Mouse (Mus musculus): ENCODE data around the gene Tmem164. TPM values are rescaled to one million over a fixed set of nuclear protein-coding genes. Genes with fewer than 3 reads are reported as not detected.

Gene Tmem164
- polyA plus RNA-seq, 1 experiment from 2014 or later, result 55.3 TPM

DNA sequence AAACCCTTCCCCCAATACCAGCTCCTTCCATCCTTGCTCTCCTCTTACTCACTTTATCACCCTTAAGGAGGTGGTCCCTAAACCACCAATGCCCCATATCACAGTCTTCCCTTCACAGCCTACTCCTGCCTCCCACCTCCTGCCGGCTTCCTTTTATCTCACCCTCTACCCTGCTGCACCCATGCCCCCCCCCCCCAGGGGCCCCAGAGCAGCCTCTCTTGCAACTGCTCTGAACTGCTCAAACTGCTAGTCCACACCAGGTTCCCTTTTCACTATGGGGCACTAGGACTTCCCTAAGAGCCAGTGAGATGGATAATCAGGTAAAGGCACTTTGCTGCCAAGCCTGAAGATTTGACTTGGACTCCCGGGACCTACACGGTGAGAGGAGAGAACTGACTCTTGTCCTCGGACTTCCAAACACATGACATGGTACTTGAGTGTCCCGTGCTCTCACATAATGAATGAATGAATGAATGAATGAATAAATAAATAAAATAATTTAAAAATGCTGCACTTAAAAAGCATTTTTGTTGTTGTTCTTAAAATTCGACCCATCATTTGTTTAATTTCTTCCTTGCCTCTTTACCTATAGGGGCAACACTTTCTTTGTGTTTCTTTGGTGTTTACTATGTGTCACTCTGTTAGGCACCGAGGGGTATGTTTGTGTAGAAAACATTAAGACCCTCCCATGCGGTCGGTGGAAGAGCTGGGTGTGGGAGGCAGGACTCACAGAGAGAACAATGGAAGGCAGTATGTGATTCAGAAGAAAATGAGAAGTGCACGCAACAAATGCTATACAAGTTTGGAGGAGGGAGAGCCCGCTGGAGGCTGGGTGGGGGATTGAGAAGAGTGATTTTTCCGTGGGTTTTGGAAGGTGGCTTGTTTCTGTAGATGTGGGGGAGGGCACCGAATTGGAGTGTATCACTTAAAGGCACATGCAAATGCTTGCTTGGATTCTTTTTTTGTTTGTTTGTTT lies 2.4 kb upstream of the Tmem164 start:
- Histone ChIP-seq H3K9me3 (no peaks in the 10 kb centered on the region), H3K27ac (0 out of 2 replicates have a peak overlapping the region, but pooled peaks have one; percentile 8), H3K27me3 (ENCODE audit: insufficient read depth, poor library complexity, severe bottlenecking) (peaks cover 31% of the 10 kb centered on the region), H3K4me3 (no peak overlapping the region), H3K36me3 (no peaks in the 10 kb centered on the region), H3K4me1 (0 out of 2 replicates have a peak, but pooled peaks cover 7% of the 10 kb centered on the region)
- peak; percentile 75 for DNase-seq (ENCODE audit: low spot score)
- WGBS, result 49% methylated on average over 13 of the region's 13 CpGs

- Histone ChIP-seq H3K36me3 (no peaks in the 10 kb centered on the region), H3K27me3 (ENCODE audit: insufficient read depth, poor library complexity, severe bottlenecking) (peaks cover 31% of the 10 kb centered on the region), H3K4me1 (peaks cover 7% of the 10 kb centered on the region; the same call in 1 of the 2 replicates), H3K27ac (peak overlapping the region; percentile 92), H3K4me3 (peak overlapping the region; percentile 65), H3K9me3 (no peaks in the 10 kb centered on the region)
- 38% methylated on average over 11 of the region's 11 CpGs for WGBS
- DNase-seq (ENCODE audit: low spot score), result no peak
These were observed 1.5 kb upstream of the Tmem164 start for GRCm38 (mm10) chrX:142679502-142680250.

DNA sequence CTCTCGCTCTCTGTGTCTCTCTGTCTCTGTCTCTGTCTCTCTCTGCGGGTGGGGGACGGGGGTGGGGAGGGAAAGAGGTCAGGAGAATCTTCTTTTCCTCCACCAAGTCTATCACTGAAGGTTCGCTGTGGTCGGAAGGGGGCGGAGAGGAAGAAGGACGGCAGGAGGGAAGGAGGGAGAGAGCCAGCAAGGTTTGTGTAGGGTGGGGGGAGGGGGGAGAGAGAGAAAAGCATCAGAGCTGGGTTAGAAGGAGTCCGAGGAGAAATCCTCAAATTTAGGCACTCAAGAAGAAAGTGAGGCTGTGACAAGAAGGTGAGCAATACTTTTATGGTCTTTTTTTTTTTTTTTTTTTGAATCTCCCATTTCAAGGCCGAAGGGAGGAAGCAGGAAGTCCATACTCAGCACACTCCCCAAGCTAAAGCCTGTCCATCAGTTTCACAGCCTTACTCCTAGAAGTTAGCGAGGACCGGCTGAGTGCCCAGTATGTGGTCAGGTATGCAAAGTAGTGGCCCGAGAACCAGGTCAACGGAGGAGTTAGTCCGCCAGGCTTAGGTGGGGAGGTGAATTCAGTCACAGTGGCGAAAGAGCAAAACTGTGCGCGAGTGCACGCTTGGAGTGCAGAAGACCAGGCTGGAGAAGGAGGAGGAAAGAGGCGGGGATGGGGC lies 683 bp upstream of the Tmem164 start:
- H3K9me3 ChIP-seq, result no peaks in the 10 kb centered on the region
- WGBS, result 9% methylated on average over 19 of the region's 19 CpGs
- DNase-seq (ENCODE audit: low spot score), result no peak
- H3K27me3 ChIP-seq (ENCODE audit: insufficient read depth, poor library complexity, severe bottlenecking), result peaks cover 31% of the 10 kb centered on the region
- peaks cover 7% of the 10 kb centered on the region; the same call in 1 of the 2 replicates for H3K4me1 ChIP-seq
- H3K36me3 ChIP-seq, result no peaks in the 10 kb centered on the region
- peak overlapping the region; percentile 65 for H3K4me3 ChIP-seq
- peak overlapping the region; percentile 92 for H3K27ac ChIP-seq

DNA sequence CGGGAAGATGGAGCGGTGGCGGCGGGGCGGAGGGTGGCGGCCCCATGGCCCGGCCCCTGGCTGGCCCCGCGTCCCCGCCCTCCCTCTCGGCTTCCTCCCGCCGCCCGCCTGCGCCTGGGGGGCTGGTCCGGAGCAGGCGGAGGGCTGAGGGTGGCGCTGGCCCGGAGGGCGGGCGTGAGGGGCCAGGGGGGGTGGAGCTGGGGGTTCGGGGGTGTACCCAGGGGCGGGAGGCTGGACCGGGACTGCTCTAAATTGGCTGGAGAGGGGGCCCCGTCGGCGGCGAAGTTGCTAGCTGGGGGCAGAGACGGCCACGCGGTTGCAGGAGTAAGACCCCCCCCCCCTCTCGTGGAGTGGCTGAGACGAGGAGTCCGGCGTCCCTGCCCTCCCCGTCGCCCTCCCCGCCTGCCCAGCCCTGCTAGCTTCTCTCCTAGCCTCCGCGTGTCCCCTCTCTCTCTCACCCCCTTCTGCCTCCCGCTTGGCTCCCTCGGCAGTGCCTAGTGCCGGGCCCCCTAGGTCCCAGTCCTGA lies 473 bp downstream of the Tmem164 start:
- Histone ChIP-seq H3K4me1 (peaks cover 7% of the 10 kb centered on the region; the same call in 1 of the 2 replicates), H3K27ac (peak overlapping the region; percentile 92), H3K27me3 (ENCODE audit: insufficient read depth, poor library complexity, severe bottlenecking) (peaks cover 31% of the 10 kb centered on the region), H3K9me3 (no peaks in the 10 kb centered on the region), H3K36me3 (no peaks in the 10 kb centered on the region), H3K4me3 (peak overlapping the region; percentile 65)
- WGBS, result 12% methylated on average over 30 of the region's 43 CpGs
- peak; percentile 86 for DNase-seq (ENCODE audit: low spot score)

GRCm38 (mm10) chrX:142682176-142682820 lies 1.1 kb downstream of the Tmem164 start:
- no peak for DNase-seq (ENCODE audit: low spot score)

DNA sequence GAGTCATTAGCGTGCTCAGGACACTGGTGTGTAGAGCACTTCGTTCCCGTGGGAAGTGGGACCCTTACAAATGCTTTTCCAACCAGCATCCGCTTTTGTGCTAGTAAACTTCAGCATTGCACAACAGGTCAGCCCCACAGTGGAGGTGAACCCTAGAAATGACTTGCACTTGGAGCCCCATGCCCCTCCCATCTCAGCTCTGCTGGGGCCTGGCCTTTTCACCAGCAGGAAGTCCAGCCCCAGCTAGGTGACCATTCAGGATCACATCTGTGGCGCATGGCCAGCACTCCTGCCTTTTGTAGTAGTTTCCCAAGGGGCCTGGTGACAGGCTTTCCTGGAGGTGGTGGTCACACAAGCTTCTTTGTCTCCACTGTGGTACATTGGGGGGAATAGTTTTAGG lies 1.8 kb downstream of the Tmem164 start:
- no peak for DNase-seq (ENCODE audit: low spot score)
- peak overlapping the region; percentile 65 for H3K4me3 ChIP-seq
- peaks cover 31% of the 10 kb centered on the region for H3K27me3 ChIP-seq (ENCODE audit: insufficient read depth, poor library complexity, severe bottlenecking)
- H3K9me3 ChIP-seq, result no peaks in the 10 kb centered on the region
- peak overlapping the region; percentile 92; the same call in 1 of the 2 replicates for H3K27ac ChIP-seq
- 37% methylated on average over 5 of the region's 5 CpGs for WGBS
- no peaks in the 10 kb centered on the region for H3K36me3 ChIP-seq
- H3K4me1 ChIP-seq, result peaks cover 17% of the 10 kb centered on the region; the same call in 1 of the 2 replicates

More at GRCm38 (mm10) chrX:142682176-142682820, 1.1 kb downstream of the Tmem164 start:
- H3K27me3 ChIP-seq (ENCODE audit: insufficient read depth, poor library complexity, severe bottlenecking), result peaks cover 31% of the 10 kb centered on the region
- H3K9me3 ChIP-seq, result no peaks in the 10 kb centered on the region
- WGBS, result 18% methylated on average over 28 of the region's 28 CpGs
- peak overlapping the region; percentile 92 for H3K27ac ChIP-seq
- H3K36me3 ChIP-seq, result no peaks in the 10 kb centered on the region
- peaks cover 13% of the 10 kb centered on the region; the same call in 1 of the 2 replicates for H3K4me1 ChIP-seq
- H3K4me3 ChIP-seq, result peak overlapping the region; percentile 65

DNA sequence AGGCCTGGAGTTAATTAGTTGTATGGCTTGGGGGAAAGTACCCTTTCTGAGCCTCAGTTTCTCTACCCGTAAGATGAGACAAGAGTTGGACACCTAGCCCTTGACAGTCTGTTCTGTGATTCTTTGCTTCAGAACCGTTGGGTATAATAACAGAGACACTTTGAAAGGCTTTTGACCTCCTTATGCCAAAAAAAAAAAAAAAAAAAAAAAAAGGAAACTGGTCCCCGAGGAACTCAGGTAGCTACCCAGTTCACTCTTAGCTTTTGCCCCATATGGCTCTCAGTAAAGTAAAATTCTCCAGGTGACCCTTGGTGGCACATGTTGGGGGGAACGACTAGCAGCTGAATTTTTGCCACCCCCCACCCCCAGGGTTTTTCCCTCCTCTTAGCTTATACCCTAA lies 3.5 kb downstream of the Tmem164 start:
- no peak for DNase-seq (ENCODE audit: low spot score)
- peaks cover 31% of the 10 kb centered on the region for H3K27me3 ChIP-seq (ENCODE audit: insufficient read depth, poor library complexity, severe bottlenecking)
- H3K4me3 ChIP-seq, result peak overlapping the region; percentile 65
- WGBS, result 49% methylated on average over 4 of the region's 4 CpGs
- H3K9me3 ChIP-seq, result no peaks in the 10 kb centered on the region
- H3K36me3 ChIP-seq, result no peaks in the 10 kb centered on the region; the same call in 1 of the 2 replicates
- H3K4me1 ChIP-seq, result peaks cover 13% of the 10 kb centered on the region; the same call in 1 of the 2 replicates
- H3K27ac ChIP-seq, result no peak overlapping the region

DNA sequence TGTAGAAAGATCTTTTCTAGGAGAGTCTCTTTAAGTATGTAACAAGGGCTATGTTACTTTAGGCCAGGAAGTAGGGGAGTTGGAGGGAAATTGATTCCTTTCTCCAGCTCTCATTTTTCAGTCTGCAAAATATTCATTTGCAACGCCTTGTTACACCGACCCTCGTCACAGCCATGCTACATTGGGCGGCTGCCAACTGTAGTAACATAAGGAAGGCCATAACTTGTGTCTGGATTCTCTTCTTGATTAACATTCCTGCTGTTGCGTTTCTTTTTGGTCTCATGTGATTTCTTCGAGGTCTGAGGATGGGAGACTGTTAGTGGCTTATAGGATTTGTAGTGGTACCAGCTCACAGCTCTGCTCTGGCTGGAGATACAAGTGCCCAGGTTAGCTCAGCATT lies 4.5 kb downstream of the Tmem164 start:
- peak overlapping the region; percentile 31; the same call in 1 of the 2 replicates for H3K4me3 ChIP-seq

DNA sequence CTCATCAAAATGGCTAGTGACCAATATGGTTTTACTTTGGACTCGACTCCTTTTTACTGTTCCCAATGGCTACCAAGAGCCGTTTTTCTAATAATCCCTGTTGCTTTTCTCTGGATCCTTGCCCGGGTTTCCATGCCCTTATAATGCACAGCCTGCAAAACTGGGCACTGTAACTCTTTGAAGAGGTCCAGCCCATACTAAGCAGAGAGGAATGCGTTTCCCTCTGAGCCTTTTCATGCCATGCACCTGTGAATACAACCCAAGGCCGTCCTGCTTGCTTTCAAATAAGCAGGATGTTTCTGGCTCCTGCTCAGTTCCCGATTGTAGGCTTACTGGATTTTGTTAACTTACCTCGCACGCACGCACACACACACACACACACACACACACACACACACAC lies 7.3 kb downstream of the Tmem164 start:
- no peak for DNase-seq (ENCODE audit: low spot score)
- Histone ChIP-seq H3K4me3 (no peak overlapping the region), H3K36me3 (peaks cover 6% of the 10 kb centered on the region; the same call in 1 of the 2 replicates), H3K4me1 (peaks cover 10% of the 10 kb centered on the region; the same call in 1 of the 2 replicates), H3K27ac (no peak overlapping the region), H3K27me3 (ENCODE audit: insufficient read depth, poor library complexity, severe bottlenecking) (no peaks in the 10 kb centered on the region; the same call in 1 of the 2 replicates), H3K9me3 (no peaks in the 10 kb centered on the region)
- WGBS, result 88% methylated on average over 9 of the region's 9 CpGs

More for the DNA sequence above, 4.5 kb downstream of the Tmem164 start:
- Histone ChIP-seq H3K27ac (no peak overlapping the region), H3K4me1 (peaks cover 13% of the 10 kb centered on the region; the same call in 1 of the 2 replicates), H3K36me3 (peaks cover 6% of the 10 kb centered on the region; the same call in 1 of the 2 replicates), H3K27me3 (ENCODE audit: insufficient read depth, poor library complexity, severe bottlenecking) (peaks cover 27% of the 10 kb centered on the region), H3K9me3 (no peaks in the 10 kb centered on the region)
- WGBS, result 66% methylated on average over 6 of the region's 6 CpGs
- DNase-seq (ENCODE audit: low spot score), result no peak

DNA sequence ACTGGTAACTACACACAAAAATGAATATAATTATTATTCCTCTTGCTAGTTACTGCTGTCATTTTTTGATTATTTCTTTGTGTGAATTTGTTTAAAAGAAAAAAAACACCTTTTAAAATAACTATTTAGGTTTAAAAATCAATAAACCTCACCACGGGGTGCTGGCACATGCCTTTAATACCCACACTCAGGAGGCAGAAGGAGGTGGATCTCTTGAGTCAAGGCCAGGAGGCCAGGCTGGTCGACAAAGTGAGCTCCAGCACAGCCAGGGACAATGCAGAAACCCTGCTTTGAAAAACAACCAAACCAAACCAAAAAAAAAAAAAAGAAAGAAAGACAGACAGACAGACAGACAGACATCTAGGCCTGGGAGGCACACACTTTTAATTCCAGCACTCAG lies 12.1 kb downstream of the Tmem164 start:
- no peak overlapping the region for H3K4me3 ChIP-seq
- WGBS, result 59% methylated on average over 2 of the region's 2 CpGs
- H3K4me1 ChIP-seq, result peaks cover 7% of the 10 kb centered on the region; the same call in 1 of the 2 replicates
- H3K27me3 ChIP-seq (ENCODE audit: insufficient read depth, poor library complexity, severe bottlenecking), result no peaks in the 10 kb centered on the region; the same call in 1 of the 2 replicates
- no peak for DNase-seq (ENCODE audit: low spot score)
- no peaks in the 10 kb centered on the region for H3K9me3 ChIP-seq
- no peak overlapping the region for H3K27ac ChIP-seq
- H3K36me3 ChIP-seq, result peaks cover 13% of the 10 kb centered on the region; the same call in 1 of the 2 replicates

- WGBS, result 85% methylated on average over 7 of the region's 7 CpGs
- H3K27me3 ChIP-seq (ENCODE audit: insufficient read depth, poor library complexity, severe bottlenecking), result no peaks in the 10 kb centered on the region; the same call in 1 of the 2 replicates
- H3K27ac ChIP-seq, result no peak overlapping the region
- no peak for DNase-seq (ENCODE audit: low spot score)
- peaks cover 19% of the 10 kb centered on the region; the same call in 1 of the 2 replicates for H3K36me3 ChIP-seq
- peaks cover 7% of the 10 kb centered on the region; the same call in 1 of the 2 replicates for H3K4me1 ChIP-seq
- no peaks in the 10 kb centered on the region for H3K9me3 ChIP-seq
- no peak overlapping the region for H3K4me3 ChIP-seq
These were observed 13.1 kb downstream of the Tmem164 start for GRCm38 (mm10) chrX:142694338-142694737.

Data from heart, embryonic 10.5 days (tissue).